Mouse (Mus musculus) limb, embryonic 10.5 days (tissue): ENCODE data around the gene Ankub1. TPM values are rescaled to one million over a fixed set of nuclear protein-coding genes. Genes with fewer than 3 reads are reported as not detected.

Source experiments
- DNase-seq: peaks from one replicate; pipeline ENCODE4 v3.0.0-alpha.2; 2017; ENCODE audit warnings: low spot score
- H3K27ac ChIP-seq: fragments of 300-500 bp; sonication (generic); 2 replicates; pipeline ENCODE4 v1.5.1; 2016; ENCODE audit warnings: mild to moderate bottlenecking
- H3K27me3 ChIP-seq: fragments of 300-500 bp; sonication (generic); 2 replicates; pipeline ENCODE4 v1.6.1; 2016; ENCODE audit warnings: low read depth, mild to moderate bottlenecking; ENCODE audit not compliant: poor library complexity, severe bottlenecking
- H3K36me3 ChIP-seq: fragments of 300-500 bp; sonication (generic); 2 replicates; pipeline ENCODE4 v1.6.1; 2016; ENCODE audit warnings: mild to moderate bottlenecking, moderate library complexity
- H3K4me1 ChIP-seq: fragments of 300-500 bp; sonication (generic); 2 replicates; pipeline ENCODE4 v1.6.1; 2016
- H3K4me3 ChIP-seq: fragments of 300-500 bp; sonication (generic); 2 replicates; pipeline ENCODE4 v1.5.1; 2016; ENCODE audit warnings: mild to moderate bottlenecking, moderate library complexity
- H3K9me3 ChIP-seq: fragments of 300-500 bp; sonication (generic); replicated peaks from 2 replicates; pipeline ENCODE4 v1.6.1; 2016; ENCODE audit warnings: mild to moderate bottlenecking
- WGBS: fragments of 180-500 bp; shearing (Covaris S2); methylation state at CpG from one replicate; pipeline ENCODE4 v1.1.7; 2016; 5-methylcytosine and 5-hydroxymethylcytosine counted together
- polyA plus RNA-seq: library from polyadenylated mRNA; unstranded; fragments of >200 nt; fragmentation: Nextera tagmentation; extraction: Ambion mirVana; gene quantifications from 2 replicates; pipeline ENCODE4 v1.2.1, GENCODE M21; 2016

Ankub1 gene
- polyA plus RNA-seq, 1 experiment from 2014 or later: not detected

GRCm38 (mm10) chr3:57667054-57667723, 25.4 kb downstream of the Ankub1 start:
- DNase-seq: peak; percentile 72
- Histone ChIP-seq H3K27me3 (no peaks in the 10 kb centered on the region), H3K27ac (no peak overlapping the region), H3K4me3 (peak overlapping the region; percentile 23; the same call in 1 of the 2 replicates), H3K9me3 (no peaks in the 10 kb centered on the region), H3K36me3 (no peaks in the 10 kb centered on the region), H3K4me1 (no peaks in the 10 kb centered on the region)
- WGBS: 37% methylated on average over 14 of the region's 14 CpGs

GRCm38 (mm10) chr3:57665880-57666279, 26.7 kb downstream of the Ankub1 start:
- WGBS: 85% methylated on average over 5 of the region's 5 CpGs

GRCm38 (mm10) chr3:57664682-57665081, 27.9 kb downstream of the Ankub1 start:
- Histone ChIP-seq H3K4me3 (no peak overlapping the region), H3K4me1 (no peaks in the 10 kb centered on the region), H3K9me3 (no peaks in the 10 kb centered on the region), H3K36me3 (no peaks in the 10 kb centered on the region), H3K27me3 (no peaks in the 10 kb centered on the region), H3K27ac (no peak overlapping the region)
- WGBS: 76% methylated on average over 10 of the region's 10 CpGs
- no peak for DNase-seq

More at GRCm38 (mm10) chr3:57665880-57666279, 26.7 kb downstream of the Ankub1 start:
- H3K27ac ChIP-seq: no peak overlapping the region
- H3K36me3 ChIP-seq: no peaks in the 10 kb centered on the region
- H3K9me3 ChIP-seq: no peaks in the 10 kb centered on the region
- no peaks in the 10 kb centered on the region for H3K27me3 ChIP-seq
- DNase-seq: no peak
- H3K4me3 ChIP-seq: no peak overlapping the region
- H3K4me1 ChIP-seq: no peaks in the 10 kb centered on the region

GRCm38 (mm10) chr3:57663731-57664130, 28.9 kb downstream of the Ankub1 start:
- Histone ChIP-seq H3K9me3 (no peaks in the 10 kb centered on the region), H3K27me3 (no peaks in the 10 kb centered on the region), H3K36me3 (no peaks in the 10 kb centered on the region), H3K4me1 (no peaks in the 10 kb centered on the region), H3K4me3 (no peak overlapping the region), H3K27ac (no peak overlapping the region)
- 28% methylated on average over 6 of the region's 6 CpGs for WGBS
- DNase-seq: peak; percentile 48

- H3K27me3 ChIP-seq: no peaks in the 10 kb centered on the region
- no peaks in the 10 kb centered on the region for H3K36me3 ChIP-seq
- H3K27ac ChIP-seq: no peak overlapping the region
- H3K4me3 ChIP-seq: no peak overlapping the region
- 68% methylated on average over 6 of the region's 6 CpGs for WGBS
- no peak for DNase-seq
- H3K9me3 ChIP-seq: no peaks in the 10 kb centered on the region
- H3K4me1 ChIP-seq: no peaks in the 10 kb centered on the region
These were observed 34.0 kb downstream of the Ankub1 start for GRCm38 (mm10) chr3:57658608-57659007.

- Histone ChIP-seq H3K27me3 (no peaks in the 10 kb centered on the region), H3K4me3 (no peak overlapping the region), H3K4me1 (peaks cover 6% of the 10 kb centered on the region; the same call in 1 of the 2 replicates), H3K9me3 (no peaks in the 10 kb centered on the region), H3K36me3 (peaks cover 9% of the 10 kb centered on the region; the same call in 1 of the 2 replicates), H3K27ac (no peak overlapping the region)
- DNase-seq: no peak
- WGBS: 91% methylated on average over 3 of the region's 3 CpGs
These were observed 39.0 kb downstream of the Ankub1 start for GRCm38 (mm10) chr3:57653646-57654045.

- no peak overlapping the region for H3K4me3 ChIP-seq
- WGBS: 86% methylated on average over 3 of the region's 3 CpGs
- peaks cover 13% of the 10 kb centered on the region for H3K36me3 ChIP-seq
- H3K9me3 ChIP-seq: no peaks in the 10 kb centered on the region
- no peak for DNase-seq
- H3K27me3 ChIP-seq: no peaks in the 10 kb centered on the region
- no peak overlapping the region for H3K27ac ChIP-seq
- peaks cover 6% of the 10 kb centered on the region; the same call in 1 of the 2 replicates for H3K4me1 ChIP-seq
These were observed 40.1 kb downstream of the Ankub1 start for GRCm38 (mm10) chr3:57652485-57652884.

GRCm38 (mm10) chr3:57651865-57652259, 40.7 kb downstream of the Ankub1 start:
- Histone ChIP-seq H3K36me3 (peaks cover 17% of the 10 kb centered on the region), H3K9me3 (no peaks in the 10 kb centered on the region), H3K4me3 (peak overlapping the region; percentile 84), H3K27ac (peak overlapping the region; percentile 92), H3K27me3 (no peaks in the 10 kb centered on the region), H3K4me1 (peaks cover 6% of the 10 kb centered on the region; the same call in 1 of the 2 replicates)
- DNase-seq: no peak
- WGBS: 78% methylated on average over 3 of the region's 3 CpGs

GRCm38 (mm10) chr3:57651231-57651864, 41.3 kb downstream of the Ankub1 start, which contains the start of gene Commd2:
Gene Commd2, minus strand, starts transcription at chr3:57651715.
- Histone ChIP-seq H3K9me3 (no peaks in the 10 kb centered on the region), H3K27me3 (no peaks in the 10 kb centered on the region), H3K36me3 (peaks cover 22% of the 10 kb centered on the region), H3K4me3 (peak within 1 kb of the TSS; percentile 84), H3K4me1 (peaks cover 6% of the 10 kb centered on the region; the same call in 1 of the 2 replicates), H3K27ac (peak within 1 kb of the TSS; percentile 92)
- peak; percentile 94 for DNase-seq
- under 1% methylated on average over 42 of the region's 42 CpGs for WGBS

- Histone ChIP-seq H3K4me3 (no peak overlapping the region), H3K4me1 (no peaks in the 10 kb centered on the region), H3K27me3 (no peaks in the 10 kb centered on the region), H3K9me3 (no peaks in the 10 kb centered on the region), H3K36me3 (peaks cover 36% of the 10 kb centered on the region), H3K27ac (no peak overlapping the region)
- 91% methylated on average over 6 of the region's 6 CpGs for WGBS
- no peak for DNase-seq
These were observed 49.4 kb downstream of the Ankub1 start for GRCm38 (mm10) chr3:57643191-57643590.

- Histone ChIP-seq H3K4me3 (no peak overlapping the region), H3K36me3 (no peaks in the 10 kb centered on the region), H3K9me3 (no peaks in the 10 kb centered on the region), H3K27ac (no peak overlapping the region), H3K4me1 (no peaks in the 10 kb centered on the region), H3K27me3 (no peaks in the 10 kb centered on the region)
- DNase-seq: no peak
- WGBS: 79% methylated on average over 6 of the region's 6 CpGs
These were observed 55.0 kb downstream of the Ankub1 start for GRCm38 (mm10) chr3:57637596-57637995.

GRCm38 (mm10) chr3:57634763-57635487, 57.7 kb downstream of the Ankub1 start:
- Histone ChIP-seq H3K4me1 (no peaks in the 10 kb centered on the region), H3K4me3 (no peak overlapping the region), H3K27ac (no peak overlapping the region), H3K9me3 (no peaks in the 10 kb centered on the region), H3K36me3 (no peaks in the 10 kb centered on the region), H3K27me3 (no peaks in the 10 kb centered on the region)
- 80% methylated on average over 3 of the region's 3 CpGs for WGBS
- no peak for DNase-seq
